Mouse (Mus musculus) embryonic facial prominence, embryonic 12.5 days (tissue): ENCODE measurements around the gene Zfp651. TPM values are rescaled to one million over a fixed set of nuclear protein-coding genes. Genes with fewer than 3 reads are reported as not detected.

ENCODE experiments used
- ATAC-seq: fragments of 200-750 bp; cut with Nextera tagmentation; 2 replicates; pipeline ENCODE4 v1.8.0; 2017; ENCODE audit not compliant: insufficient number of reproducible peaks, insufficient read depth, low FRiP score, low TSS enrichment
- H3K27ac ChIP-seq: fragments of 300-500 bp; sonication (generic); 2 replicates; pipeline ENCODE4 v1.5.1; 2016; ENCODE audit warnings: mild to moderate bottlenecking
- H3K27me3 ChIP-seq: fragments of 300-500 bp; sonication (generic); 2 replicates; pipeline ENCODE4 v1.6.1; 2016; ENCODE audit warnings: mild to moderate bottlenecking, moderate library complexity
- H3K36me3 ChIP-seq: fragments of 300-500 bp; sonication (generic); 2 replicates; pipeline ENCODE4 v1.6.1; 2016; ENCODE audit warnings: mild to moderate bottlenecking
- H3K4me1 ChIP-seq: fragments of 300-500 bp; sonication (generic); 2 replicates; pipeline ENCODE4 v1.6.1; 2016
- H3K4me2 ChIP-seq: fragments of 300-500 bp; sonication (generic); replicated peaks from 2 replicates; pipeline ENCODE4 v1.6.1; 2016; ENCODE audit warnings: mild to moderate bottlenecking, moderate library complexity
- H3K4me3 ChIP-seq: fragments of 300-500 bp; sonication (generic); 2 replicates; pipeline ENCODE4 v1.5.1; 2016; ENCODE audit warnings: mild to moderate bottlenecking
- H3K9ac ChIP-seq: fragments of 300-500 bp; sonication (generic); 2 replicates; pipeline ENCODE4 v1.6.1; 2016; ENCODE audit warnings: mild to moderate bottlenecking, moderate library complexity
- H3K9me3 ChIP-seq: fragments of 300-500 bp; sonication (generic); 2 replicates; pipeline ENCODE4 v1.6.1; 2016; ENCODE audit warnings: mild to moderate bottlenecking, moderate library complexity
- WGBS: fragments of 180-500 bp; shearing (Covaris S2); methylation state at CpG from one replicate; pipeline ENCODE4 v1.1.7; 2016; 5-methylcytosine and 5-hydroxymethylcytosine counted together
- polyA plus RNA-seq: library from polyadenylated mRNA; unstranded; fragments of >200 nt; fragmentation: Nextera tagmentation; extraction: Ambion mirVana; gene quantifications from 2 replicates; pipeline ENCODE4 v1.2.1, GENCODE M21; 2016

Zfp651 gene
- polyA plus RNA-seq, 1 experiment from 2014 or later: 15.4 TPM

GRCm38 (mm10) chr9:121794972-121795539 lies 35.9 kb downstream of the Zfp651 start:
- no peak for ATAC-seq

DNA sequence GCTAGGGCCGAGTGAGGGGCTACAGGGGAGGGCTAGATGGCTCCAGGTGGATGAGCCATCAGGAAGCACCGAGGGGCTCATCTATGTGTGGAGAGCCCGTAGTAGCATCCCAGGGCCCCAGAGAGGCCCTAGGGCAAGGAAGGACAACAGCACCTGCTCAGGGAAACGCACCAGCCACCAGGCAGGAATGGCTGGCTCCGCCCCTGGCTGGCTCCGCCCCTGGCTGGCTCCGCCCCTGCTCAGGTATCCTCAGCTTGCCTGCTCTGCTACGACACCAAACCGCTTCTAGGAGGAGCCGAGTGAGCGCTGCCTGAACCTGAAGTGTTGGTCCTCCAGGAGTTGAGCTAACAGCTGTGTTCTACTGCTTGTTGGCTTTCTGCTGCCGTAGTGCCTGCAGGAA lies 38.6 kb downstream of the Zfp651 start:
- no peak for ATAC-seq
- Histone ChIP-seq H3K4me3 (no peak overlapping the region), H3K4me2 (no peak overlapping the region), H3K9ac (no peak overlapping the region), H3K4me1 (peaks cover 4% of the 10 kb centered on the region; the same call in 1 of the 2 replicates), H3K36me3 (no peaks in the 10 kb centered on the region), H3K27ac (no peak overlapping the region), H3K9me3 (no peaks in the 10 kb centered on the region), H3K27me3 (no peaks in the 10 kb centered on the region)
- 15% methylated on average over 12 of the region's 12 CpGs for WGBS

More at GRCm38 (mm10) chr9:121794972-121795539, 35.9 kb downstream of the Zfp651 start:
- Histone ChIP-seq H3K36me3 (no peaks in the 10 kb centered on the region), H3K4me3 (no peak overlapping the region), H3K9me3 (no peaks in the 10 kb centered on the region), H3K9ac (no peak overlapping the region), H3K27ac (no peak overlapping the region), H3K4me2 (no peak overlapping the region), H3K4me1 (peaks cover 9% of the 10 kb centered on the region), H3K27me3 (no peaks in the 10 kb centered on the region)
- WGBS: 67% methylated on average over 1 of the region's 1 CpGs

- no peak overlapping the region for H3K4me2 ChIP-seq
- H3K9me3 ChIP-seq: no peaks in the 10 kb centered on the region
- no peak overlapping the region for H3K9ac ChIP-seq
- no peaks in the 10 kb centered on the region for H3K27me3 ChIP-seq
- no peak for ATAC-seq
- peaks cover 4% of the 10 kb centered on the region; the same call in 1 of the 2 replicates for H3K4me1 ChIP-seq
- H3K27ac ChIP-seq: no peak overlapping the region
- H3K4me3 ChIP-seq: no peak overlapping the region
- no peaks in the 10 kb centered on the region for H3K36me3 ChIP-seq
- 30% methylated on average over 6 of the region's 6 CpGs for WGBS
Observed at GRCm38 (mm10) chr9:121798887-121799520, 39.9 kb downstream of the Zfp651 start.

DNA sequence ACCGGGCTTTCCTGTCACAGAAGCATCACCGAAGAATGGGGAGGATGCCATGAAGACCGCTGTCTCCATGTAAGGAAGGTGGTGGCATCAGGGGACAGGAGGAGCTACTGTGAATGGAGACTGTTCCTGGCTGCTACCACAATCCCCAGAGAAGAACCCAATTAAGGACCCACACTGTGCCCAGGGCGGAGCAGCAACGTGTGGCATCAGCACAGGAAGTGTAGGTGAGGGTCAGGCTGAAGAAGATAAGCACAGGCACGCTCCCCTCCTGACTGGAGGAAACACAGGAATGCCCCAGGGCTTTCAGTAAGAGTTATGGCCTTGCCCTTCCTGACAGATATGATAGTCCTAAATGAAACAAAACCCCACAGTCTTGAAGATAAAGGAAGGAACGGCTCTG lies 43.6 kb downstream of the Zfp651 start:
- H3K4me2 ChIP-seq: no peak overlapping the region
- no peak overlapping the region for H3K4me3 ChIP-seq
- H3K4me1 ChIP-seq: peaks cover 12% of the 10 kb centered on the region
- no peak overlapping the region for H3K9ac ChIP-seq
- H3K27ac ChIP-seq: no peak overlapping the region
- 58% methylated on average over 7 of the region's 7 CpGs for WGBS
- no peak for ATAC-seq
- H3K27me3 ChIP-seq: no peaks in the 10 kb centered on the region
- no peaks in the 10 kb centered on the region for H3K9me3 ChIP-seq
- H3K36me3 ChIP-seq: no peaks in the 10 kb centered on the region

DNA sequence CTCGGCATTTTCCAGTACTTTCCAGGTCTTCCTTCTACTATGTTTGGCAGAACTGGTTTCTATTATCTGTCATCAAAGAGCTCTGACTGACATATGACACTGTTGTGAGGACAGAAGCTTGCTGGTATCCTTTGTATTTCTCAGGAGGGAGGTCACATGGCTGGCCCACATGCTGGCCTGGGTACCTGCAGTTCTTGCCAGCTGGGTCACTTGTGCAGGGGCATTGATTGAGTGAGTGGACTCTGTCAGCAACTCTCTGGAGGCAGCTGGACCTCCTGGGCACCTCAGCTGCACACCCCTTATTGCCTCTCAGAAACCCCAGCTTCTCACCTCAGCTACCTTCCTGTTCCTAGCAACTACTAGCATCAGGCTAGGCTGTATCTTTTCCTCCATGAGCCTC lies 48.4 kb downstream of the Zfp651 start:
- ATAC-seq: no peak
- no peak overlapping the region for H3K4me2 ChIP-seq
- H3K9ac ChIP-seq: no peak overlapping the region
- H3K27ac ChIP-seq: no peak overlapping the region
- H3K4me3 ChIP-seq: no peak overlapping the region
- no peaks in the 10 kb centered on the region for H3K27me3 ChIP-seq
- 32% methylated on average over 1 of the region's 1 CpGs for WGBS
- peaks cover 28% of the 10 kb centered on the region for H3K4me1 ChIP-seq
- no peaks in the 10 kb centered on the region for H3K9me3 ChIP-seq
- H3K36me3 ChIP-seq: no peaks in the 10 kb centered on the region

DNA sequence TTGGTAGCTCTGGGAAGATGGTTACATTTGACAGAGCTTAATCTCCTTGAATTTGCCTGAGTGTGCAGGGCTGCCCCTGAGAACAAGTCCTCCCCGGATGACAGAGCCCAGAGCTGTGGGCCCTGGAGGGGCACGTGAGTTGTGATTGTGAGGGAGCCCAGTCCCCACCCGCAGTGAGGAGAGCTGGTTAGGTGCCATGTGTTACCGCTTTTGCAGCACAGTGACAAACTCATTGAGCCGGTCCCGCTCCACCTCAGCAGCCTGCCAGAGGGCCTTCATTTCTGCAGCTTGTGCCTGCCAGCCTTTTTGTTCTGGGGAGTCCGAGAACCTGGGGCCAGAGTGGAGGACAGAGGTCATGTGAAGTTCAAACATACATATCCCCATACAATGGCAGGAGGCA lies 48.8 kb downstream of the Zfp651 start:
- Histone ChIP-seq H3K27ac (no peak overlapping the region), H3K9me3 (no peaks in the 10 kb centered on the region), H3K36me3 (no peaks in the 10 kb centered on the region), H3K4me1 (peaks cover 28% of the 10 kb centered on the region), H3K4me3 (no peak overlapping the region), H3K9ac (no peak overlapping the region), H3K4me2 (no peak overlapping the region), H3K27me3 (no peaks in the 10 kb centered on the region)
- no peak for ATAC-seq
- WGBS: 58% methylated on average over 7 of the region's 7 CpGs

DNA sequence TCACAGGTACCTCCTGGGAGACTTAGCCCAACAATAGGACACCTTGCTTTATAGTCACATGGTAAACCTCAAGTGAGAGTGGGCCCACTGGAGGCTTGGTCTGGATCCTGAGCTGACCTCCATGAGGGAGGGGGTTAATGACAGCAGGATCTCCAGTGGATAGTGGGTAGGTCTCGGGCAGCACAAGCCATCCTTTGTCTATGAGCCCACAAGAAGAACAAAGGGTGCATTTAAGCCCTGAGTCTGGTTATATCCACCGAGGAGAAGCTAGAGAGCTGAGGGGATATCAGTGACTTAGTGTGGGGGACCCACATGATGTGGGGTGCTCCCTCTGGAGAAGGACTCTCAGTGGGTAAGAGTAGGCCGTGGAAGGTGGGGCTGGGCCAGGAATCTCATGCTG lies 49.4 kb downstream of the Zfp651 start:
- WGBS: 31% methylated on average over 3 of the region's 3 CpGs
- H3K27ac ChIP-seq: no peak overlapping the region

DNA sequence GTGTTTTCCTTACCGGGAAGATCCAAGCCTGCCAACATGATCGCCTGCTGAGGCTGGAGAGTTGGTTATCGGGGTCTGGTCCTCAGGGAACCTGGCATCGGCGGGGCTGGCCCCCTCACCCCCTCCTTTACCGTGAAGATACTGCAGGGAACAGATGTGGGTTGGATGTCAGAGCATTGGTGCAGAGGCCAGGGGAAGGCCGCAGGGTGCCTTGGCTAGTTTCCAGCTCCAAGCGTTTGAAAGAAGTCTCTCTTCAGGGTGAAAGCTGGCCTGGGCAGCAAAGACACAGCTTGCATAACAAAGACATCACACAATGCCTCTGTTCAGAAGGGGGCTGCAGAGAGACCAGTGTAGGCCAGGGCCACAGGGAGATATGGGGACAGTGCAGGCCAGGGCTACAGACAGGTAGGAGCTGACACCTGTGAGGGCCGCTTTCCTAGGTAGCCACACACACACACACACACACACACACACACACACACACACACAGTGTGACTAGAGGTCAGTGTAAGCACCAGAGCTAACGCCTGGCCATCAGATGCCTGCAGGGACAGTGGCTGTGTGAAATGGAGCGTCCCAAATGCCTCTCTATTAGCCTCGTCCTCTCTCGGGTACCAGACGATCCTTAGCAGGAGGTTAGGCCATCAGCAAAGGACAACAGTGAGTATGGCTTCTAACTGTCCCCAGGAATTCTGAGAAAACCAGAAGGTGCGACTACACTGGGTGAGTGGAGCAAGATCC lies 51.1 kb downstream of the Zfp651 start:
- WGBS: 19% methylated on average over 15 of the region's 15 CpGs
- no peak overlapping the region for H3K9ac ChIP-seq
- peaks cover 28% of the 10 kb centered on the region for H3K4me1 ChIP-seq
- no peaks in the 10 kb centered on the region for H3K36me3 ChIP-seq
- ATAC-seq: no peak
- no peaks in the 10 kb centered on the region for H3K27me3 ChIP-seq
- no peak overlapping the region for H3K4me2 ChIP-seq
- no peaks in the 10 kb centered on the region for H3K9me3 ChIP-seq
- H3K27ac ChIP-seq: 0 out of 2 replicates have a peak overlapping the region, but pooled peaks have one; percentile 20
- H3K4me3 ChIP-seq: no peak overlapping the region

More for the DNA sequence above, 49.4 kb downstream of the Zfp651 start:
- Histone ChIP-seq H3K4me2 (no peak overlapping the region), H3K4me3 (no peak overlapping the region), H3K36me3 (no peaks in the 10 kb centered on the region), H3K27me3 (no peaks in the 10 kb centered on the region), H3K9me3 (no peaks in the 10 kb centered on the region), H3K9ac (no peak overlapping the region), H3K4me1 (peaks cover 28% of the 10 kb centered on the region)
- ATAC-seq: no peak

DNA sequence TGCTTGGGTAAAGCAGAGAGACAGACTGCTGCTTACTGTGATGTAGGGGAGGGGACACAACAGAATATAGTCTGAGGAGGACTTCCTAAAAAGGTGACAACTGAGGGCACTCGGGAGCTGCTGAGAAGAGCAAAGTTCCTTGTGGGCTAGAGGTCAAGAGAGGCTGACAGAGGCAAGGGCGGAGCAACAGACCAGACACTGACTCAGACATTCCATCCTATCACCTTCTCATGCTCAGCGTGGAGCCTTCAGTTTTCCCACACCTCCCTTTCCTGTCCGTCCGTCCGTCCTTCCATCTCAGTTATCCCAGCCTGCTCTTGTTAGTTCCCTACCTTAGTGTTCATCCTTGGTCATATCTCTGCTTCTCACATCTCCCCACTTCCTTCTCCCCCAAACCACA lies 56.1 kb downstream of the Zfp651 start:
- H3K36me3 ChIP-seq: no peaks in the 10 kb centered on the region
- H3K27me3 ChIP-seq: no peaks in the 10 kb centered on the region
- H3K9ac ChIP-seq: no peak overlapping the region
- no peak overlapping the region for H3K4me2 ChIP-seq
- peaks cover 3% of the 10 kb centered on the region; the same call in 1 of the 2 replicates for H3K4me1 ChIP-seq
- H3K27ac ChIP-seq: no peak overlapping the region
- H3K9me3 ChIP-seq: no peaks in the 10 kb centered on the region
- H3K4me3 ChIP-seq: no peak overlapping the region
- ATAC-seq: no peak
- WGBS: 69% methylated on average over 6 of the region's 6 CpGs

DNA sequence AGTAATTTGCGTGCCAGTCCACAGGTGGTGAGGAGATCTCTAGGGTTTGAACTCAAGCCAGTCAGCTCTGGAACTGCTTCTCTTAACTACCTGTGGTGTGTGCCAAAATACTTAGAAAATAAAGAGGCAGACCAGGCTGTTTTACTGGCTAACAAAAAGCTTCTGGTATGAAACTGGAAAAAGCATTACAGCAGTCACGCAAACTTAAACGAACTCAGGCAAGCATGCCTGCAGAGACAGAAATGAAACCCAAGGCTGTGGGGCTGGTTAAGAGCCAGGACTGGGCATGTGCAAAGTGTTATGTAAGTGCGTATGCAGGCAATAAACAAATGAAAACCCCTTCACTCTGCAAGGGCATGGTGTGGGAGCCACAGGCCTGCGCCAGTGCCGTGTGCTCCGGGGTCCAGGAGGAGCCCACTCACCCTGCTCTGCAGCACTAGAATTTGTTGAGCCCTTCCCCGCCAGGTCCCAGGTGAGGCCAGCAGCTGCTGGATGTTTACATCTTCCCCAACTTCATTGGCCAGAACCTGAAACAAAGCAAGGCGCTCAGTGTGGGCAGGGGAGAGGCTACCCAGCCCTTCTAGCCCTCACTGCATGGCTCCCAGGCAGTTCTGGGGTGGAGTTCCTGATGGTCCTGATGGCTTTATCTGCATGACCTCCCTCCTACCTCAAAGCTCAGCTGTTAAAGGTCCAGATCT lies 60.1 kb downstream of the Zfp651 start:
- Histone ChIP-seq H3K4me2 (no peak overlapping the region), H3K9me3 (no peaks in the 10 kb centered on the region), H3K4me3 (no peak overlapping the region), H3K4me1 (no peaks in the 10 kb centered on the region), H3K9ac (no peak overlapping the region), H3K36me3 (no peaks in the 10 kb centered on the region), H3K27me3 (no peaks in the 10 kb centered on the region), H3K27ac (0 out of 2 replicates have a peak overlapping the region, but pooled peaks have one; percentile 2)
- ATAC-seq: no peak
- WGBS: 61% methylated on average over 9 of the region's 9 CpGs

DNA sequence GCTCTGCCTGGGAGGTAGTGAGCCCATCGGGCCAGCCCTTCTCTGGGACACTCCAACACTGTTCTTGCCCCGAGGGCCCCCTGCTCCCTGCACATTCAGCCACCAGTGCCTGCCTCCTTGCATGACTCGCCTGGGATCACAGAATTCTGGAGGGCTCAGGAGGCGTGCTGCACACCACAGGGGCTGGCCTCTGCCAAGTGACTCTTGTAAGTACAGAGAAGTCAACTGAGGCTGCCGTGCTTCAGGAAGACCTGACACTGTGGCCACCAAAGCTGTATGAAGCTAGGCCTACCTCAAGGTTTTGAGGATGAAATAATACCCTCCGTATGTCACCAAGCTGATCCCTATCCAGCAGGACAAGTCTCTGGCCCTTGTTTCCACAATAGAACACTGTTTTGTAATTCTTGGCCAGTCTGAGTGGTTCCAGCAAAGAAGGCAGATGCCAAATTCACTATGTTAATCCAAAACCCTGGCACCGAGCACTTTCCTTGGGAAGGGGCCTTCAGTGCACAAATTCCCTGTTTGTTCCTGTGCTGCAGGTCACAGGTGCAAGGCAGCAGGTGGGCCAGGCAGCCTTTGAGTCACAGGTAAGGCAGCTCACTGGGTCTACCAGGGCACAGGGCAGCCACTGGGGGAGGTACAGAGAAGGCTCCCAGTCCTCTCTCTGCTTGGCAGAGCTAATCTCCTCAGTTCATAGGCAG lies 60.8 kb downstream of the Zfp651 start:
- H3K36me3 ChIP-seq: no peaks in the 10 kb centered on the region
- no peak overlapping the region for H3K4me3 ChIP-seq
- H3K9me3 ChIP-seq: no peaks in the 10 kb centered on the region
- no peaks in the 10 kb centered on the region for H3K4me1 ChIP-seq
- 45% methylated on average over 7 of the region's 7 CpGs for WGBS
- 0 out of 2 replicates have a peak overlapping the region, but pooled peaks have one; percentile 30 for H3K27ac ChIP-seq
- no peaks in the 10 kb centered on the region for H3K27me3 ChIP-seq
- no peak for ATAC-seq
- H3K4me2 ChIP-seq: no peak overlapping the region
- H3K9ac ChIP-seq: no peak overlapping the region
